Mouse (Mus musculus): ENCODE data around the gene Mfrp. TPM values are rescaled to one million over a fixed set of nuclear protein-coding genes. Genes with fewer than 3 reads are reported as not detected.

The Mfrp gene
- total RNA-seq, 2 experiments from 2014 or later = not detected

Other genes with a start within 250 kb of the Mfrp start
- 11.9 and 33.1 TPM in 2 replicates for gene Thy1, start 58.3 kb upstream of the Mfrp start, total RNA-seq (2015; ENCODE audit: low replicate concordance)
- gene Thy1, start 58.3 kb upstream of the Mfrp start, total RNA-seq (2017; ENCODE audit: low replicate concordance) = 1.0 and 7.8 TPM in 2 replicates
- not detected in 2 replicates for gene Usp2, start 34.7 kb upstream of the Mfrp start, total RNA-seq (2015; ENCODE audit: low replicate concordance)
- 1.8 TPM in 1 of 2 replicates, not detected in the other for gene Usp2, start 34.7 kb upstream of the Mfrp start, total RNA-seq (2017; ENCODE audit: low replicate concordance)
- not detected in 2 replicates for gene C1qtnf5, start 5.5 kb downstream of the Mfrp start, total RNA-seq (2015; ENCODE audit: low replicate concordance)
- gene C1qtnf5, start 5.5 kb downstream of the Mfrp start, total RNA-seq (2017; ENCODE audit: low replicate concordance) = 1.4 TPM in 1 of 2 replicates, not detected in the other
- gene Gm49380, start 11.8 kb downstream of the Mfrp start, total RNA-seq (2015; ENCODE audit: low replicate concordance) = not detected in 2 replicates
- gene Gm49380, start 11.8 kb downstream of the Mfrp start, total RNA-seq (2017; ENCODE audit: low replicate concordance) = 1.4 TPM in 1 of 2 replicates, not detected in the other
- 83.4 and 94.4 TPM in 2 replicates for gene Rnf26, start 11.8 kb downstream of the Mfrp start, total RNA-seq (2015; ENCODE audit: low replicate concordance)
- 43.9 and 53.3 TPM in 2 replicates for gene Rnf26, start 11.8 kb downstream of the Mfrp start, total RNA-seq (2017; ENCODE audit: low replicate concordance)
- gene Mcam, start 32.7 kb downstream of the Mfrp start, total RNA-seq (2015; ENCODE audit: low replicate concordance) = not detected in 2 replicates
- gene Mcam, start 32.7 kb downstream of the Mfrp start, total RNA-seq (2017; ENCODE audit: low replicate concordance) = 0.30 TPM in 1 of 2 replicates, not detected in the other
- 43.2 TPM in 2 replicates for gene Cbl, start 132.3 kb downstream of the Mfrp start, total RNA-seq (2015; ENCODE audit: low replicate concordance)
- 16.2 and 21.3 TPM in 2 replicates for gene Cbl, start 132.3 kb downstream of the Mfrp start, total RNA-seq (2017; ENCODE audit: low replicate concordance)
- not detected in 2 replicates for gene Ccdc153, start 138.9 kb downstream of the Mfrp start, total RNA-seq (2015; ENCODE audit: low replicate concordance)
- not detected in 2 replicates for gene Ccdc153, start 138.9 kb downstream of the Mfrp start, total RNA-seq (2017; ENCODE audit: low replicate concordance)
- gene Pdzd3, start 149.7 kb downstream of the Mfrp start, total RNA-seq (2015; ENCODE audit: low replicate concordance) = not detected in 2 replicates
- not detected in 2 replicates for gene Pdzd3, start 149.7 kb downstream of the Mfrp start, total RNA-seq (2017; ENCODE audit: low replicate concordance)
- 0.84 and 2.5 TPM in 2 replicates for gene Nlrx1, start 166.9 kb downstream of the Mfrp start, total RNA-seq (2015; ENCODE audit: low replicate concordance)
- 1.2 and 2.6 TPM in 2 replicates for gene Nlrx1, start 166.9 kb downstream of the Mfrp start, total RNA-seq (2017; ENCODE audit: low replicate concordance)
- gene Abcg4, start 186.9 kb downstream of the Mfrp start, total RNA-seq (2015; ENCODE audit: low replicate concordance) = 314 and 326 TPM in 2 replicates
- gene Abcg4, start 186.9 kb downstream of the Mfrp start, total RNA-seq (2017; ENCODE audit: low replicate concordance) = 111 and 113 TPM in 2 replicates
- gene Hinfp, start 203.9 kb downstream of the Mfrp start, total RNA-seq (2015; ENCODE audit: low replicate concordance) = 37.5 and 59.1 TPM in 2 replicates
- 35.2 and 65.6 TPM in 2 replicates for gene Hinfp, start 203.9 kb downstream of the Mfrp start, total RNA-seq (2017; ENCODE audit: low replicate concordance)
- gene C2cd2l, start 218.6 kb downstream of the Mfrp start, total RNA-seq (2015; ENCODE audit: low replicate concordance) = 46.1 and 54.8 TPM in 2 replicates
- 70.0 and 83.0 TPM in 2 replicates for gene C2cd2l, start 218.6 kb downstream of the Mfrp start, total RNA-seq (2017; ENCODE audit: low replicate concordance)
- gene Dpagt1, start 224.3 kb downstream of the Mfrp start, total RNA-seq (2015; ENCODE audit: low replicate concordance) = 5.4 and 11.5 TPM in 2 replicates
- gene Dpagt1, start 224.3 kb downstream of the Mfrp start, total RNA-seq (2017; ENCODE audit: low replicate concordance) = 1.0 and 7.8 TPM in 2 replicates
- gene H2afx, start 233.0 kb downstream of the Mfrp start, total RNA-seq (2015; ENCODE audit: low replicate concordance) = 455 and 495 TPM in 2 replicates
- gene H2afx, start 233.0 kb downstream of the Mfrp start, total RNA-seq (2017; ENCODE audit: low replicate concordance) = 1,704 and 2,100 TPM in 2 replicates
- 2,720 and 2,790 TPM in 2 replicates for gene Hmbs, start 242.5 kb downstream of the Mfrp start, total RNA-seq (2015; ENCODE audit: low replicate concordance)
- 1,215 and 1,747 TPM in 2 replicates for gene Hmbs, start 242.5 kb downstream of the Mfrp start, total RNA-seq (2017; ENCODE audit: low replicate concordance)